Mouse (Mus musculus): ENCODE results near the gene Elf1. TPM values are rescaled to one million over a fixed set of nuclear protein-coding genes. Genes with fewer than 3 reads are reported as not detected.

Gene Elf1
- total RNA-seq, 2 experiments from 2014 or later: 69.3 to 138 TPM

DNA sequence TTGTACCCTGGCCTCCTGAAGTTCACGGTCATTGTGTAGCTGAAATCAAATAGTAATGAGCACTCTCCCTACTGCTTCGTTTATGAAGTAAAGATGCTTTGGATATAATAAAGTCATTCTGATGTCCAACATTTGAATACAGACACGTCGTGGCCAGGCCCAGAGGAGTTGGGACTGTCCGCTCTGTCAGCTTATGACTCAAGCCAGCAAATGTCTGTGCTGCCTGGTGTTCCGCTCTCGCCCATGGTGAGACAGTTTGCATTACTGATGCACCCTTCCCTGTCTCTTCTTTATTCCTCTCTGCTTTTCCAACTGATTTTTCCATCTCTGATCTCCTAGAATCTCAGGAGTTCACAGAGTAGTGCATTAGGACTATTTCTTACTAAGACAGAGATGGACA is 138.8 kb downstream of the Elf1 start:
- ATAC-seq (ENCODE audit: poor library complexity, severe bottlenecking): no peak

DNA sequence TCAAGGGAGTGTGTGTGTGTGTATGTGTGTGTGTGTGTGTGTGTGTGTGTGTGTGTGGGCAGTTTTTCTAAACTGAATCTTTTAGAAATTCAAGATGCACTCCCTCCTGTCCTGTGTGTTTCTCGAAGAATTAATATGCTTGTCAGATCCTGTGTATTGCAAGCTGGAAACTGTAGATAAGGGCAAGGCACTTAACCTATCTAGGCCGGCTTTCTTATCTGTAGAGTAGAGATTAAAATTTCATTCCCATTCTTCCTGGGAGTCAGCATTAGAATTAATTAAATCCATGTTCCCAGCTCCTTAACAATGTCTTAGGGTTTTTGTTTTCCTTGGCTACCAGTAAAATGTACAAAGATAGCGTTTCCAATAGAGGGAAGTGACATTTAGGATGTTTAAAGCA is 140.1 kb downstream of the Elf1 start:
- no peak for ATAC-seq (ENCODE audit: poor library complexity, severe bottlenecking)

Other genes with a start within 250 kb of the Elf1 start
- not detected in 2 replicates for gene Zfp957, start 233.8 kb upstream of the Elf1 start, total RNA-seq (2015)
- gene Zfp957, start 233.8 kb upstream of the Elf1 start, total RNA-seq (2017): not detected in 2 replicates
- 11.7 and 13.7 TPM in 2 replicates for gene Rgcc, start 179.5 kb upstream of the Elf1 start, total RNA-seq (2015)
- 12.4 and 12.8 TPM in 2 replicates for gene Rgcc, start 179.5 kb upstream of the Elf1 start, total RNA-seq (2017)
- 41.7 and 51.0 TPM in 2 replicates for gene Naa16, start 90.4 kb upstream of the Elf1 start, total RNA-seq (2015)
- gene Naa16, start 90.4 kb upstream of the Elf1 start, total RNA-seq (2017): 30.3 and 44.1 TPM in 2 replicates
- gene Mtrf1, start 83.4 kb upstream of the Elf1 start, total RNA-seq (2015): 4.6 and 6.5 TPM in 2 replicates
- gene Mtrf1, start 83.4 kb upstream of the Elf1 start, total RNA-seq (2017): 12.6 and 13.7 TPM in 2 replicates
- 24.5 and 26.7 TPM in 2 replicates for gene Kbtbd7, start 54.7 kb upstream of the Elf1 start, total RNA-seq (2015)
- gene Kbtbd7, start 54.7 kb upstream of the Elf1 start, total RNA-seq (2017): 20.5 and 23.0 TPM in 2 replicates
- gene Kbtbd6, start 29.4 kb upstream of the Elf1 start, total RNA-seq (2015): 6.6 and 8.3 TPM in 2 replicates
- gene Kbtbd6, start 29.4 kb upstream of the Elf1 start, total RNA-seq (2017): 7.4 and 8.0 TPM in 2 replicates
- gene Wbp4, start 326 bp downstream of the Elf1 start, total RNA-seq (2015): 31.4 and 38.6 TPM in 2 replicates
- gene Wbp4, start 326 bp downstream of the Elf1 start, total RNA-seq (2017): 72.6 and 75.8 TPM in 2 replicates
- gene Sugt1, start 106.5 kb downstream of the Elf1 start, total RNA-seq (2015): 99.6 and 121 TPM in 2 replicates
- gene Sugt1, start 106.5 kb downstream of the Elf1 start, total RNA-seq (2017): 145 and 165 TPM in 2 replicates
- gene Cnmd, start 181.0 kb downstream of the Elf1 start, total RNA-seq (2015): 0.56 TPM in 1 of 2 replicates, not detected in the other
- not detected in 2 replicates for gene Cnmd, start 181.0 kb downstream of the Elf1 start, total RNA-seq (2017)